Mouse (Mus musculus) liver, embryonic 15.5 days (tissue): ENCODE measurements at regions not wholly inside any gene's neighbourhood (a gene's known extent, or its start where the extent isn't known, plus 50 kb on each side); places are given as distances from the start of the nearest gene placed in this dataset.
A peak's percentile ranks its signal among the peaks of the same experiment; 100 is the strongest.

Experiments used
- ATAC-seq: fragments of 200-750 bp; cut with Nextera tagmentation; 2 replicates; pipeline ENCODE4 v1.8.0; 2017; ENCODE audit warnings: moderate number of reproducible peaks, mild to moderate bottlenecking, moderate library complexity; ENCODE audit not compliant: insufficient read depth
- H3K27ac ChIP-seq: fragments of 300-500 bp; sonication (generic); replicated peaks from 2 replicates; pipeline ENCODE4 v1.5.1; 2015; ENCODE audit warnings: mild to moderate bottlenecking, inconsistent platforms
- H3K27me3 ChIP-seq: fragments of 300-500 bp; sonication (generic); 2 replicates; pipeline ENCODE4 v1.6.1; 2015; ENCODE audit warnings: mild to moderate bottlenecking, inconsistent platforms
- H3K36me3 ChIP-seq: fragments of 300-500 bp; sonication (generic); replicated peaks from 2 replicates; pipeline ENCODE4 v1.6.1; 2015; ENCODE audit warnings: moderate library complexity, mild to moderate bottlenecking, inconsistent platforms
- H3K4me1 ChIP-seq: fragments of 300-500 bp; sonication (generic); replicated peaks from 2 replicates; pipeline ENCODE4 v1.6.1; 2015; ENCODE audit warnings: inconsistent platforms
- H3K4me2 ChIP-seq: fragments of 300-500 bp; sonication (generic); 2 replicates; pipeline ENCODE4 v1.6.1; 2015; ENCODE audit warnings: moderate library complexity, mild to moderate bottlenecking, inconsistent platforms
- H3K4me3 ChIP-seq: fragments of 300-500 bp; sonication (generic); replicated peaks from 2 replicates; pipeline ENCODE4 v1.5.1; 2015; ENCODE audit warnings: mild to moderate bottlenecking, inconsistent platforms
- H3K9ac ChIP-seq: fragments of 300-500 bp; sonication (generic); 2 replicates; pipeline ENCODE4 v1.6.1; 2015; ENCODE audit warnings: moderate library complexity, mild to moderate bottlenecking, inconsistent platforms
- H3K9me3 ChIP-seq: fragments of 300-500 bp; sonication (generic); replicated peaks from 2 replicates; pipeline ENCODE4 v1.6.1; 2016; ENCODE audit warnings: inconsistent platforms
- WGBS: fragments of 180-500 bp; shearing (Covaris S2); methylation state at CpG from one replicate; pipeline ENCODE4 v1.1.7; 2015; ENCODE audit warnings: mixed read lengths; ENCODE audit not compliant: insufficient replicate concordance; 5-methylcytosine and 5-hydroxymethylcytosine counted together

- no peak for ATAC-seq
- 29% methylated on average over 7 of the region's 7 CpGs for WGBS
- H3K27ac ChIP-seq: no peak overlapping the region
- H3K9ac ChIP-seq: no peak overlapping the region
- H3K4me2 ChIP-seq: no peak overlapping the region
- H3K4me3 ChIP-seq: no peak overlapping the region
- peaks cover 6% of the 10 kb centered on the region; the same call in 1 of the 2 replicates for H3K27me3 ChIP-seq
- no peaks in the 10 kb centered on the region for H3K9me3 ChIP-seq
- H3K4me1 ChIP-seq: no peaks in the 10 kb centered on the region
- no peaks in the 10 kb centered on the region for H3K36me3 ChIP-seq
Measured at GRCm38 (mm10) chr4:45606578-45606977, 74.3 kb upstream of the Shb start.

DNA sequence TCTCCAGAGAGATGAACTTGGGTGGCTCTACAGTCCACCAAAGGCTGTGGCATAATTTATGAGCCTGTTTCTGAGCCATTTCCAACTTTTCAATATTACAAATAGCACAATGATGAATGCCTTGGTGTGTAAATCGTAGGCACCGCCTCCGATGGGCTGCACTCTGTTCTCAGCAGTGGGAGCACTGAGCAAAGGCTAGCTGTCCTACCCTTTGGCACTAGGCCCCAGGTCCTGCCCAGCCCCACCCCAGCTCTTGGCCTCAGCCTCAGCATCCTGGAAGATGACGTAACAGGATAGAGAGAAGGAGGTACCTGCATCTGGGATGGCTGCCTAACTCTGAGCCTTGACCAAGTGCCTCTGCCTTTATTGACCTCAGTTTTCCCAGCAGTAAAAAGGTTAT, 73.4 kb upstream of the Shb start:
- 80% methylated on average over 4 of the region's 4 CpGs for WGBS
- no peak overlapping the region for H3K4me2 ChIP-seq
- no peak overlapping the region for H3K4me3 ChIP-seq
- H3K27ac ChIP-seq: no peak overlapping the region
- no peaks in the 10 kb centered on the region for H3K36me3 ChIP-seq
- peaks cover 6% of the 10 kb centered on the region; the same call in 1 of the 2 replicates for H3K27me3 ChIP-seq
- no peaks in the 10 kb centered on the region for H3K9me3 ChIP-seq
- ATAC-seq: no peak
- no peaks in the 10 kb centered on the region for H3K4me1 ChIP-seq
- H3K9ac ChIP-seq: no peak overlapping the region

DNA sequence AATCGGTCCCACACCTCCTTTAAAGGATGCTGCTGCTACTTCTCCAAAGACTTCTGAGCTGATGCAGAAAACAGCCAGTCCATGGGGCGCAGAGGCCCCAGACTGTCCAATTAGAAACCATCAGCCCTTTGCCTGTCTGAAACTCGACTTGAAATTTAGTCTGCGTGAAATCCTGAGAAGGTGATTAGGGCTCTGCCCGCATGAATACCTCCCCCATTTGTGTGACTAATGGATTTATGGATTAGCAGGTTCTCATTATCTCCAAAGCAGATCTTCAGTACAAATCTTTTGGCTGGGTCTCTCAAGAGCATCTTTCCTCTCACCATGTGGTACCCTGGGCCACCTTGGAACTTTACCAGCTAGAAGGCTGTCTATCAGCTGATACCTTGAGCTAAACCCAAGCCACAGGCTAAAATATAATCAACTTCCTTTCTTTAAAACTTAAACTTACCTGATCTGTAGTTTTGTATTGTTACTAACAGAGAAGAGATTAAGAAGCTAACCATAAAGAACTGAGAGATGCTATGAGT, 72.1 kb upstream of the Shb start:
- Histone ChIP-seq H3K4me2 (no peak overlapping the region), H3K9ac (no peak overlapping the region), H3K27me3 (peaks cover 6% of the 10 kb centered on the region; the same call in 1 of the 2 replicates), H3K9me3 (no peaks in the 10 kb centered on the region), H3K4me1 (no peaks in the 10 kb centered on the region), H3K27ac (no peak overlapping the region), H3K36me3 (no peaks in the 10 kb centered on the region), H3K4me3 (no peak overlapping the region)
- ATAC-seq: no peak
- 58% methylated on average over 5 of the region's 5 CpGs for whole genome bisulfite sequencing

DNA sequence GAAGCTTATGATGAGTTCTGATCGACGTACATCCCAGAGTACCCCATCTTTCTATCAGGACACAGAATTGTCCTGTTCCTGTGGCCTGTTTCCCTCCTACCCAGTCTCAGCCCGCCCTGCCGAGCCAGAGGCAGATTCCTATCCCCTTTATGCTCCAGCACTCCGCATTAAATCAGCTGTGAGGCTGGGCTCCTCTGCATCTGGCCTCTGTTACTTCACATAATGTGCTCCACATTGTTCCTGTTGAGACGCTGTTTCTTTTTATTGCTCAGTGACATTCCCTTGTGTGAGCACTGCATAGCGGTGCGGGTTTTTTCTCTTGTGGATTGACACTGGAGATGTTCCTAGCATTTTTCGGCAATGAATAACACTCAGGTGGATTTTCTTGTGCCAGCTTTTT, 68.2 kb upstream of the Shb start:
- Histone ChIP-seq H3K4me3 (no peak overlapping the region), H3K9ac (no peak overlapping the region), H3K9me3 (no peaks in the 10 kb centered on the region), H3K36me3 (no peaks in the 10 kb centered on the region), H3K4me1 (no peaks in the 10 kb centered on the region), H3K4me2 (no peak overlapping the region), H3K27ac (no peak overlapping the region), H3K27me3 (peaks cover 6% of the 10 kb centered on the region; the same call in 1 of the 2 replicates)
- ATAC-seq: no peak
- WGBS: 58% methylated on average over 9 of the region's 9 CpGs

GRCm38 (mm10) chr4:45593435-45593991, 61.2 kb upstream of the Shb start:
- peaks cover 28% of the 10 kb centered on the region for H3K27me3 ChIP-seq
- no peaks in the 10 kb centered on the region for H3K9me3 ChIP-seq
- H3K36me3 ChIP-seq: no peaks in the 10 kb centered on the region
- no peak for ATAC-seq
- no peak overlapping the region for H3K4me3 ChIP-seq
- no peak overlapping the region for H3K4me2 ChIP-seq
- H3K9ac ChIP-seq: no peak overlapping the region
- H3K4me1 ChIP-seq: no peaks in the 10 kb centered on the region
- no peak overlapping the region for H3K27ac ChIP-seq
- WGBS: 48% methylated on average over 3 of the region's 3 CpGs

DNA sequence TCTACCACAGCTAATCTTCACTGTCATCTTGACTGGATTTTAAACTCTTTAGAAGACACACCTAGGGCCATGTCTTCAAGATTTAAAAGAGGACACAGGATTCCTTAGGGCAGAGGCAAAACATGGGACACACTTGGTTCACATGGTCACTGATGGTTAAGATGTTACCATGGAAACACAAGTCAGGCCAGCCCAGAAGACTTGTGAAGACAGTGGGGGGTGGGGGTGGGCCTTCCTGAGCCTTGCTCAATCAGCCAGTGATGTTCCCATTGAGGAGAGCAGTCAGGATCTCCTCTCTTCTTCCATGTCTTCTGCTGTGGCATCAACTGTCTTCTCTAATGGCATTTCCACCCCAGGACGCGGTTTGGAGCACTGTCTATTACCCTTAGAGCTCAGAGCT, 60.5 kb upstream of the Shb start:
- no peak overlapping the region for H3K9ac ChIP-seq
- H3K27ac ChIP-seq: no peak overlapping the region
- H3K4me1 ChIP-seq: no peaks in the 10 kb centered on the region
- no peaks in the 10 kb centered on the region for H3K9me3 ChIP-seq
- no peaks in the 10 kb centered on the region for H3K36me3 ChIP-seq
- 63% methylated on average over 2 of the region's 2 CpGs for WGBS
- no peak overlapping the region for H3K4me2 ChIP-seq
- no peak for ATAC-seq
- H3K4me3 ChIP-seq: no peak overlapping the region
- peaks cover 28% of the 10 kb centered on the region for H3K27me3 ChIP-seq

GRCm38 (mm10) chr4:45591405-45592315, 59.4 kb upstream of the Shb start:
- no peaks in the 10 kb centered on the region for H3K9me3 ChIP-seq
- H3K4me2 ChIP-seq: peak overlapping the region; percentile 33
- H3K4me1 ChIP-seq: no peaks in the 10 kb centered on the region
- no peak for ATAC-seq
- H3K27me3 ChIP-seq: peaks cover 28% of the 10 kb centered on the region
- no peak overlapping the region for H3K27ac ChIP-seq
- no peak overlapping the region for H3K9ac ChIP-seq
- 15% methylated on average over 23 of the region's 23 CpGs for WGBS
- no peaks in the 10 kb centered on the region for H3K36me3 ChIP-seq
- no peak overlapping the region for H3K4me3 ChIP-seq

- no peak for ATAC-seq
- Histone ChIP-seq H3K4me1 (no peaks in the 10 kb centered on the region), H3K36me3 (no peaks in the 10 kb centered on the region), H3K4me2 (no peak overlapping the region), H3K9ac (no peak overlapping the region), H3K9me3 (no peaks in the 10 kb centered on the region), H3K27me3 (peaks cover 37% of the 10 kb centered on the region), H3K4me3 (no peak overlapping the region), H3K27ac (no peak overlapping the region)
- WGBS: 28% methylated on average over 2 of the region's 2 CpGs
Measured at GRCm38 (mm10) chr4:45590836-45591235, 58.6 kb upstream of the Shb start.

DNA sequence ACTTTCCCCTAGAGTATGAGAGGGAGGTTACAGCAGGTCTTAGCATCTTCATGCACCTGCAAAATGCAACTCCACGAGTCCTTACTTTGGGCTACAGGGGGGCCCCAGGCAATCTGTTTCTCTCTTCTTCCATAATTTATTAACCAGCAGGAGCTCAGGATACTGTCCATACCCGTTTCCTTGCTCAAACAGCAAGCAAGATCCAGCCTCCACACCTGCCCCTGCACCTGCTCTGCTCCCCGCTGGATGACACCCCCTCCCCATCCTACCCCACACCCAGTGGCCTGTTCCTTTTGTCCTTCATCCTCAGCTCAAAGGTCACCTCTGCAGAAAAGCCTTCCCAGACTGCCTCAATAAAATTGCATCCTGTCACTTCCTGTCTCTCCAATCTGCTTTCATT, 56.1 kb upstream of the Shb start:
- 29% methylated on average over 3 of the region's 3 CpGs for WGBS
- Histone ChIP-seq H3K9me3 (no peaks in the 10 kb centered on the region), H3K27me3 (peaks cover 50% of the 10 kb centered on the region), H3K36me3 (no peaks in the 10 kb centered on the region), H3K27ac (no peak overlapping the region), H3K4me1 (0 out of 2 replicates have a peak, but pooled peaks cover 4% of the 10 kb centered on the region), H3K4me2 (no peak overlapping the region), H3K9ac (no peak overlapping the region), H3K4me3 (no peak overlapping the region)
- ATAC-seq: no peak

DNA sequence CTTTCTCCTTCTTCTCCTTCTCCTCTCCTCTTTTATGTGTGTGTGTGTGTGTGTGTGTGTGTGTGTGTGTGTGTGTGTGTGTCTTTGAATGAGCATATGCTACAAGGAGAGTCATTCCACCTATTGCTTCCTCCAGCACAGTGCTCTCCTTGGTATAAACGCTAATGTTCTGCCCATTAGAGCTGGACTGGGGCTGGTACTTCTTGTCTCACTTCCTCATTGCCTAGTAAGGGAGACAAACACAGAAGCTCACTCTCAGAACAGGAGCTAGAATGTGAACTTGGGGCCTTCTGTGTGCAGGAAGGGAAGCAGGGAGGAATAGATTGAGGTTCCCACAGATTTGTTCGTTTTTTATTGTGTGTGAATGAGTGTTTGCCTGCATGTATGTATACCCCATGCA, 54.9 kb upstream of the Shb start:
- Histone ChIP-seq H3K4me1 (0 out of 2 replicates have a peak, but pooled peaks cover 4% of the 10 kb centered on the region), H3K4me2 (no peak overlapping the region), H3K27ac (no peak overlapping the region), H3K36me3 (no peaks in the 10 kb centered on the region), H3K27me3 (peaks cover 44% of the 10 kb centered on the region), H3K4me3 (no peak overlapping the region), H3K9me3 (no peaks in the 10 kb centered on the region), H3K9ac (no peak overlapping the region)
- ATAC-seq: no peak
- 27% methylated on average over 2 of the region's 2 CpGs for WGBS

DNA sequence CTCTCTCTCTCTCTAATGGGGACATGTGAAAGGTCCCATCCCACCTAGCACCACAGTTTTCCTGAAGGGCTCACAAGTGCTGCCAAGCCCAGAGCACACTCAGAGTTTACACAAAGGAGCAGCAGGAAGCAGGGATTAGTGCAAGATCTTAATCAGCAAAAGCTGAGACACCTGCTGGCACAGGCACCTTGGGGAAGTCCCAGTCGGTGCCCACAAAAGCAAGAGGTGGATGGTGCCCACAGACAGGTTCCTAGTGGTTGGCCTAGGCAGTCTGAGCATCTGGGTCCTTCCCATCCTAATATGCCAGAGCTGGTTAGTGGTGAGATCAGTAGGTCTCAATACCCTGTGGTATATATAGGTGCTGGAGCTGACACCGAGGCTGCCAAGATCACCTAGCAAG, 54.0 kb upstream of the Shb start:
- Histone ChIP-seq H3K9ac (no peak overlapping the region), H3K27me3 (peaks cover 35% of the 10 kb centered on the region), H3K4me3 (no peak overlapping the region), H3K27ac (no peak overlapping the region), H3K9me3 (no peaks in the 10 kb centered on the region), H3K4me1 (0 out of 2 replicates have a peak, but pooled peaks cover 4% of the 10 kb centered on the region), H3K36me3 (no peaks in the 10 kb centered on the region), H3K4me2 (no peak overlapping the region)
- 36% methylated on average over 2 of the region's 2 CpGs for WGBS
- no peak for ATAC-seq
